Mouse (Mus musculus): Measurements from ENCODE around the gene Grap.
"Not testable (repeated sequence)": the region's sequence is repeated elsewhere in the genome, so short reads cannot be mapped to it uniquely, and the experiment has no call there.

Grap gene

GRCm38 (mm10) chr11:61638764-61639536, 14.1 kb upstream of the Grap start:
- in situ Hi-C loops (cut with MboI, MseI), result no loop called here

GRCm38 (mm10) chr11:61639601-61640177, 13.4 kb upstream of the Grap start:
- in situ Hi-C loops (cut with MboI, MseI), result no loop called here

GRCm38 (mm10) chr11:61640585-61640984, 12.5 kb upstream of the Grap start:
- in situ Hi-C loops (cut with MboI, MseI), result not testable (repeated sequence)

GRCm38 (mm10) chr11:61642106-61642505, 11.0 kb upstream of the Grap start:
- in situ Hi-C loops (cut with MboI, MseI), result no loop called here

GRCm38 (mm10) chr11:61643184-61643961, 9.7 kb upstream of the Grap start:
- in situ Hi-C loops (cut with MboI, MseI), result no loop called here

GRCm38 (mm10) chr11:61644576-61645326, 8.3 kb upstream of the Grap start:
- in situ Hi-C loops (cut with MboI, MseI), result no loop called here

GRCm38 (mm10) chr11:61645357-61645857, 7.7 kb upstream of the Grap start:
- in situ Hi-C loops (cut with MboI, MseI), result no loop called here

- in situ Hi-C loops (cut with MboI, MseI), result no loop called here
Measured at GRCm38 (mm10) chr11:61646499-61647039, 6.5 kb upstream of the Grap start.

GRCm38 (mm10) chr11:61647110-61647910, 5.8 kb upstream of the Grap start:
- in situ Hi-C loops (cut with MboI, MseI), result no loop called here

- in situ Hi-C loops (cut with MboI, MseI), result no loop called here
Measured at GRCm38 (mm10) chr11:61647956-61648748, 4.9 kb upstream of the Grap start.

- in situ Hi-C loops (cut with MboI, MseI), result no loop called here
Measured at GRCm38 (mm10) chr11:61648749-61649115, 4.3 kb upstream of the Grap start.

GRCm38 (mm10) chr11:61649163-61649580, 3.9 kb upstream of the Grap start:
- in situ Hi-C loops (cut with MboI, MseI), result no loop called here

GRCm38 (mm10) chr11:61649626-61650025, 3.4 kb upstream of the Grap start:
- in situ Hi-C loops (cut with MboI, MseI), result loop anchor here (10.0 kb wide), 1 partner anchor 715 kb away; the partner anchor contains the start of gene Map2k3

GRCm38 (mm10) chr11:61650470-61651265, 2.4 kb upstream of the Grap start:
- in situ Hi-C loops (cut with MboI, MseI), result loop anchor here (10.0 kb wide), 1 partner anchor 716 kb away; the partner anchor contains the start of gene Map2k3

GRCm38 (mm10) chr11:61652216-61652615, 849 bp upstream of the Grap start:
- in situ Hi-C loops (cut with MboI, MseI), result loop anchor here (10.0 kb wide), 1 partner anchor 717 kb away; the partner anchor contains the start of gene Map2k3

GRCm38 (mm10) chr11:61653568-61653967, 503 bp downstream of the Grap start:
- in situ Hi-C loops (cut with MboI, MseI), result loop anchor here (10.0 kb wide), 1 partner anchor 719 kb away; the partner anchor contains the start of gene Map2k3

GRCm38 (mm10) chr11:61654786-61655311, 1.8 kb downstream of the Grap start:
- in situ Hi-C loops (cut with MboI, MseI), result loop anchor here (10.0 kb wide), 1 partner anchor 720 kb away; the partner anchor contains the start of gene Map2k3

GRCm38 (mm10) chr11:61655649-61656048, 2.6 kb downstream of the Grap start:
- in situ Hi-C loops (cut with MboI, MseI), result loop anchor here (10.0 kb wide), 1 partner anchor 721 kb away; the partner anchor contains the start of gene Map2k3

Data from regulatory T cell (primary cell).